Mouse (Mus musculus) heart, adult 2 months (tissue): ENCODE measurements around the gene Mbnl2. TPM values are rescaled to one million over a fixed set of nuclear protein-coding genes. Genes with fewer than 3 reads are reported as not detected.

Source experiments
- DNase-seq, 2 experiments: peaks; one replicate each; pipeline ENCODE4 v3.0.0; 2021
- H3K27ac ChIP-seq: fragments of 200-600 bp; 2 replicates; pipeline ENCODE4 v1.8.1; 2022
- H3K27me3 ChIP-seq: fragments of 200-500 bp; 2 replicates; pipeline ENCODE4 v1.6.1; 2012; ENCODE audit warnings: mild to moderate bottlenecking, low read length, inconsistent platforms, mixed read lengths; ENCODE audit not compliant: control insufficient read depth, insufficient read depth
- H3K36me3 ChIP-seq: fragments of 200-500 bp; 2 replicates; pipeline ENCODE4 v1.6.1; 2012; ENCODE audit warnings: low read length, inconsistent platforms; ENCODE audit not compliant: control insufficient read depth, insufficient read depth
- H3K4me1 ChIP-seq: fragments of 200-500 bp; 2 replicates; pipeline ENCODE4 v1.6.1; 2011; ENCODE audit warnings: low read length; ENCODE audit not compliant: control insufficient read depth, insufficient read depth
- H3K4me3 ChIP-seq: fragments of 200-600 bp; 2 replicates; pipeline ENCODE4 v1.8.1; 2022
- H3K79me2 ChIP-seq: fragments of 200-500 bp; replicated peaks from 2 replicates; pipeline ENCODE4 v1.6.1; 2012; ENCODE audit warnings: mild to moderate bottlenecking, inconsistent platforms, low read length, moderate library complexity, mixed read lengths; ENCODE audit not compliant: control insufficient read depth, insufficient read depth
- H3K9ac ChIP-seq: fragments of 200-500 bp; 2 replicates; pipeline ENCODE4 v1.6.1; 2012; ENCODE audit warnings: low read depth, mild to moderate bottlenecking, control low read depth, inconsistent platforms, low read length, mixed read lengths
- CTCF ChIP-seq: fragments of 200-600 bp; IDR thresholded peaks from 2 replicates; pipeline ENCODE4 v1.8.1; 2022; ENCODE audit warnings: antibody characterized with exemption, mild to moderate bottlenecking, moderate library complexity
- EP300 ChIP-seq: fragments of 200-500 bp; IDR thresholded peaks from 2 replicates; pipeline ENCODE4 v1.6.1; 2011; ENCODE audit warnings: low read depth, low read length, control low read depth; ENCODE audit not compliant: insufficient read depth
- POLR2A ChIP-seq: fragments of 200-500 bp; IDR thresholded peaks from 2 replicates; pipeline ENCODE4 v1.6.1; 2011; ENCODE audit warnings: mild to moderate bottlenecking, low read depth, low read length, control low read depth; ENCODE audit not compliant: insufficient read depth
- WGBS: fragments of 180-500 bp; shearing (Covaris S2); methylation state at CpG from one replicate; pipeline ENCODE4 v1.1.7; 2018; 5-methylcytosine and 5-hydroxymethylcytosine counted together
- intact Hi-C: fragments of 180-260 bp; cut with DNase I; formaldehyde crosslinking; loops from one replicate; pipeline ENCODE4 v1.15.1; 2025
- polyA plus RNA-seq: library from polyadenylated mRNA; depleted of rRNA; stranded (reverse); fragments of >200 nt; gene quantifications from 2 replicates; pipeline ENCODE4 v1.2.3, GENCODE M21; 2012
- total RNA-seq, 2 experiments: library from RNA; stranded (reverse); gene quantifications; 2 replicates each; pipeline ENCODE4 v1.2.3; 2021

Mbnl2 gene
- total and polyA plus RNA-seq, 3 experiments, result 91.1 to 258 (median 221) TPM

DNA sequence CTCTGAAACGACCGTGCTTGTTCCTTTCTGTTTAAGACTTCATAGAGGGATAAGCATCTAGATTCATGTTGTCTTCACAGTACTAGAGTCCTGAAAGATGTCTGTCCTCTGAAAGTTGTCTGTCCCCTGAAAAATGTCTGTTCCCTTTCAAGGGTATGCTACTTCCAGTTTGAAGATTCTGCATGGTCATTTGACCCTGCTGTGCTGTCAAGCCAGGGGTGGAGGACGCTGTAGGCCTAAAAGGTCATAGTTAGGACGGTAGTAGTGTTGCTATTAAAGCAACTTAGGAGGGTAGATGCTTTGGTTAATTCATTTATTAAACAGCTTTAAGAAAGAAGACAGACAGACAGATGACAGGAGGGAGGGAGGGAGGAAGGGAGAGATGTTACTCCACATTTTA lies 24.7 kb downstream of the Mbnl2 start:
- peaks cover 53% of the 10 kb centered on the region for H3K36me3 ChIP-seq
- H3K27ac ChIP-seq, result peak overlapping the region; percentile 90
- no peak overlapping the region for H3K4me3 ChIP-seq
- peak in 1 of 2 experiments; percentile 17 for DNase-seq
- TF ChIP-seq POLR2A (no peak), CTCF (no peak), EP300 (no peak)
- WGBS, result 9% methylated on average over 4 of the region's 4 CpGs
- peaks cover 41% of the 10 kb centered on the region for H3K4me1 ChIP-seq
- H3K27me3 ChIP-seq, result no peaks in the 10 kb centered on the region
- intact Hi-C loops, result no loop called here
- peak overlapping the region; percentile 43 for H3K9ac ChIP-seq
- H3K79me2 ChIP-seq, result peaks cover 5% of the 10 kb centered on the region; the same call in 1 of the 2 replicates

DNA sequence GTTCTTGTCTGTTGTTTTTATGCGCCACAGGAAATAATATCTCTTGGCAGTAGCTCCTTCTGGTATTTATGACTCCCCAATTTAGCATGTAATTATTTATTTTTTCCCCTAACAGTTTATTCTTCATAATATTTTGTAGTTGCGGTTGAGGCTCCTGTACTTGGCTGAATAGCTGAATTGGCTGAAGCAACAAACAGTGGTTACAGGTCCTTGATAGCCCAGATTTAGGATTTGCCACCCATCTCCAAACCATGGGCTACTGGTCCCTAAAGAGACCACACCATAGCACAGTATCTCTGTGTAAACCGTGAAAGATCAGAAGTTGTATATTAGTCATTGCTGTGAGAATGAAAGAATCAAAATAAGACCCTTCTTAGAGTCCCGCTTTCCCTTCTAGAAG lies 25.3 kb downstream of the Mbnl2 start:
- peaks cover 38% of the 10 kb centered on the region for H3K4me1 ChIP-seq
- WGBS, result 25% methylated on average over 4 of the region's 4 CpGs
- H3K27ac ChIP-seq, result peak overlapping the region; percentile 90

DNA sequence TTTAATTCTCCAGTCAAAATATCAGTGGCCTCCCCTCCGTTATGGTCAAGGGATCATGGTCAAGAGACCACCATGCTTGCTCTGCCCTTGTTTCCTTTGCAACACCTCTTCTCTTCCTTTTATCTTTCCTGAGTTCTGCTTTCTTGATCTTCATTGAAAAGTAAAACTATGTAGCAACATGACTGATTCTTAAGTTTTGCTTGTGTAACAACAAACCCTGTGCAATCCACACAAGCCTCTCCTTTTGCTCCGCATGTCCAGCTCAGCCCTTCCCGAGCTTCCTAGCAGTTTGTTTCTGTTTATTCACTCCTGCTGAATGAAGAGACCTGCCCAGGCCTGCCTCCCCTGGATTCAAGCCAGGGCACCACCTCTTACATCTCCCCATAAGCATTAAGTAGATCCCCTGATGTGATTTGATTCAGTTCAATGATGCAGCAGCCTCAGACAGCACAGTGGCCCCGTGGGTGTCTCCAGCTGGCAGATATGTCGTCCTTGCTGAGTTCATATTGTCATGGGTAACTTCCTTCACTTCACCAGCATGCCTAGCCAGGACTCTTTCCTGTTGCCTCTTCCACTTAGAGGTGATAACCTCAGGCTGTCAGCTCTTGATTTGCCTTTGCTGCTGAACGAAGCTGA lies 27.6 kb downstream of the Mbnl2 start:
- H3K4me3 ChIP-seq, result no peak overlapping the region

More for the DNA sequence above, 25.3 kb downstream of the Mbnl2 start:
- TF ChIP-seq CTCF (no peak), POLR2A (no peak), EP300 (no peak)
- peaks cover 5% of the 10 kb centered on the region for H3K79me2 ChIP-seq
- H3K4me3 ChIP-seq, result no peak overlapping the region
- no peak for DNase-seq
- peaks cover 53% of the 10 kb centered on the region for H3K36me3 ChIP-seq
- no peak overlapping the region for H3K9ac ChIP-seq
- no peaks in the 10 kb centered on the region for H3K27me3 ChIP-seq
- intact Hi-C loops, result no loop called here

DNA sequence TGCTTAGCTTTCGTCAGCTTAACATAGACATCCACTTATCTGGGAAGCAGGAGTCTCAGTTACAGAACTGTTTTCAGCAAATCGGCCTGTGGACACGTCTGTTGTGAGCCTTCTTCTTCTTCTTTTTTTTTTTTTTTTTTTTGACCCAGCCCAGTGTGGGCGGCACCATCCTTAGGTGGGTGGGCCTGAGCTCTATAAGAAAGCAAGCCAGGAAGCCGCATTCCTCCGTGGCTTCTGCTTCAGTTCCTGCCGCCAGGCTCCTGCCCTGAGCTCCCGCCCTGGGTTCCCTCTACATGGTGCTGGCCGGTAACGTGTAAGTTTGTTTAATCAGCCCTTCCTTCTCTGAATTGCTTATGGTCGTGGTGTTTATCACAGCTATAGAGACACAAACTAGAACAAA lies 30.8 kb downstream of the Mbnl2 start:
- Histone ChIP-seq H3K9ac (no peak overlapping the region), H3K36me3 (peaks cover 29% of the 10 kb centered on the region), H3K27me3 (no peaks in the 10 kb centered on the region), H3K79me2 (peaks cover 1% of the 10 kb centered on the region), H3K4me3 (no peak overlapping the region), H3K4me1 (peaks cover 42% of the 10 kb centered on the region), H3K27ac (no peak overlapping the region; the same call in 1 of the 2 replicates)
- peak in 1 of 2 experiments; percentile 28 for DNase-seq
- intact Hi-C loops, result no loop called here
- no peak for TF ChIP-seq POLR2A
- no peak for TF ChIP-seq CTCF
- TF ChIP-seq EP300, result no peak
- 33% methylated on average over 11 of the region's 11 CpGs for WGBS

More for the DNA sequence above, 27.6 kb downstream of the Mbnl2 start:
- no peaks in the 10 kb centered on the region for H3K27me3 ChIP-seq
- TF ChIP-seq CTCF (no peak), EP300 (peak; percentile 62; the same call in 1 of the 2 replicates)
- DNase-seq, result peak; percentile 54 to 63
- no peak overlapping the region for H3K9ac ChIP-seq
- intact Hi-C loops, result no loop called here
- H3K79me2 ChIP-seq, result peaks cover 2% of the 10 kb centered on the region; the same call in 1 of the 2 replicates
- H3K4me1 ChIP-seq, result peaks cover 34% of the 10 kb centered on the region
- 15% methylated on average over 6 of the region's 6 CpGs for WGBS
- H3K36me3 ChIP-seq, result peaks cover 46% of the 10 kb centered on the region
- H3K27ac ChIP-seq, result peak overlapping the region; percentile 50

DNA sequence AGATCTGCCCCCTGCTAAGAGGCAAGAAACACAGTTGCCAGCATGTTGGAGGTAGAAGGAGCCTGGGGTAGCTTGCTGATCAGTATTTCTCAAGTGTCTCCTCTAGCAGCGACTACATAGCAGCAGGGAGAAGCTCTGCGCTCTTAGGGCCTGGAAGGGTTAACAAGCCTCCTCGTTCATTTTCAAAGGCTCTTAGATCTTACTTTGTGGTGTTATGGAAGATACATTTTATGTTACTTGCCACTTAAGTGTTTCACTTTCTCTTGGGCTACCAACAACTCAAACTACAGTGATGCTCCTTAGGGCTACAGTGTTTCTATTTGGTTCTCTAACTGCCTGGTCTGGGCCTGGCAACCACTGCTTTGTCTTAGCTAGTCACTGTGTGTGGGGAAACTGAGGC lies 31.9 kb downstream of the Mbnl2 start:
- H3K4me3 ChIP-seq, result no peak overlapping the region
- WGBS, result 60% methylated on average over 3 of the region's 3 CpGs
- no peak overlapping the region for H3K9ac ChIP-seq
- intact Hi-C loops, result no loop called here
- no peaks in the 10 kb centered on the region for H3K27me3 ChIP-seq
- H3K36me3 ChIP-seq, result peaks cover 24% of the 10 kb centered on the region
- no peak for TF ChIP-seq POLR2A
- TF ChIP-seq EP300, result no peak
- no peak for DNase-seq
- peaks cover 6% of the 10 kb centered on the region for H3K79me2 ChIP-seq
- peaks cover 47% of the 10 kb centered on the region for H3K4me1 ChIP-seq
- peak overlapping the region; percentile 65 for H3K27ac ChIP-seq

DNA sequence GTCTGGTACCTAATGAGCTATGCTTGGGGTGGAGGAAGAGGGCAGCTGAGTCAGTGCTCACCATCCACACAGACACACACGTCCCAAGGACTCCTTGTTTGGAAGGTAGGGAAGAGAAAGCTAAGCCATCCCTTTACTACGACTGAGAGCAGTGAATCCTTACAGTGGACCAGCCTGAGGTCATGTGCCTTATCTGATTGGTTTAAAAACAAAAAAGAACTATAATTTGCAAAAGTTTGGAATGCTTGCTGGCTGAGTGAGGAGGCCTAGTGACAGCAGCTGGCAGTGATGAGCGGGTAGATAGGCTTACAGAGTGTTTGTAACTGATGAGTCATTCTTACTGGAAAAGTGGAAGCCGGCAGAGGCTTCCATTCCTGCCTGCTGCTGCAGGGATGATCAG lies 32.5 kb downstream of the Mbnl2 start:
- Histone ChIP-seq H3K27me3 (no peaks in the 10 kb centered on the region), H3K9ac (no peak overlapping the region), H3K36me3 (peaks cover 19% of the 10 kb centered on the region), H3K27ac (peak overlapping the region; percentile 65), H3K4me1 (peaks cover 45% of the 10 kb centered on the region), H3K4me3 (no peak overlapping the region), H3K79me2 (peaks cover 6% of the 10 kb centered on the region)
- intact Hi-C loops, result no loop called here
- WGBS, result 5% methylated on average over 4 of the region's 4 CpGs
- no peak for DNase-seq
- TF ChIP-seq POLR2A (no peak), EP300 (no peak), CTCF (no peak)
